Mouse (Mus musculus) embryonic facial prominence, embryonic 14.5 days (tissue): ENCODE results near the gene Otulin. TPM values are rescaled to one million over a fixed set of nuclear protein-coding genes. Genes with fewer than 3 reads are reported as not detected.

Experiments used
- ATAC-seq: fragments of 200-750 bp; cut with Nextera tagmentation; 2 replicates; pipeline ENCODE4 v1.8.0; 2017; ENCODE audit warnings: low read depth, moderate number of reproducible peaks, moderate TSS enrichment
- DNase-seq: peaks from one replicate; pipeline ENCODE4 v3.0.0-alpha.2; 2015; ENCODE audit warnings: low spot score
- H3K27ac ChIP-seq: fragments of 300-500 bp; sonication (generic); replicated peaks from 2 replicates; pipeline ENCODE4 v1.5.1; 2014; ENCODE audit warnings: low read depth, mild to moderate bottlenecking, low read length, moderate library complexity
- H3K27me3 ChIP-seq: fragments of 300-500 bp; sonication (generic); replicated peaks from 2 replicates; pipeline ENCODE4 v1.6.1; 2014; ENCODE audit warnings: low read length; ENCODE audit not compliant: control insufficient read depth, insufficient read depth
- H3K36me3 ChIP-seq: fragments of 300-500 bp; sonication (generic); 2 replicates; pipeline ENCODE4 v1.6.1; 2014; ENCODE audit warnings: low read length, mixed read lengths; ENCODE audit not compliant: control insufficient read depth, insufficient read depth
- H3K4me1 ChIP-seq: fragments of 300-500 bp; sonication (generic); 2 replicates; pipeline ENCODE4 v1.6.1; 2014; ENCODE audit warnings: antibody characterized with exemption, low read length; ENCODE audit not compliant: control insufficient read depth, insufficient read depth
- H3K4me2 ChIP-seq: fragments of 300-500 bp; sonication (generic); 2 replicates; pipeline ENCODE4 v1.6.1; 2014; ENCODE audit warnings: low read depth, mild to moderate bottlenecking, low read length, moderate library complexity, mixed read lengths
- H3K4me3 ChIP-seq: fragments of 300-500 bp; sonication (generic); 2 replicates; pipeline ENCODE4 v1.5.1; 2014; ENCODE audit warnings: low read depth, mild to moderate bottlenecking, low read length
- H3K9ac ChIP-seq: fragments of 300-500 bp; sonication (generic); 2 replicates; pipeline ENCODE4 v1.6.1; 2014; ENCODE audit warnings: low read depth, mild to moderate bottlenecking, low read length, moderate library complexity, mixed read lengths
- H3K9me3 ChIP-seq: fragments of 300-500 bp; sonication (generic); 2 replicates; pipeline ENCODE4 v1.6.1; 2016; ENCODE audit warnings: low read length; ENCODE audit not compliant: control insufficient read depth
- WGBS: fragments of 180-500 bp; shearing (Covaris S2); extraction: QIAGEN DNeasy Blood & Tissue Kit; methylation state at CpG from one replicate; pipeline ENCODE4 v1.1.7; 2014; 5-methylcytosine and 5-hydroxymethylcytosine counted together
- polyA plus RNA-seq: library from polyadenylated mRNA; unstranded; fragments of >200 nt; fragmentation: Nextera tagmentation; extraction: Ambion mirVana; gene quantifications from 2 replicates; pipeline ENCODE4 v1.2.1, GENCODE M21; 2014

The Otulin gene
- polyA plus RNA-seq, 1 experiment from 2014 or later: 39.7 TPM

- Histone ChIP-seq H3K9ac (no peak overlapping the region), H3K36me3 (peaks cover 42% of the 10 kb centered on the region), H3K4me1 (peaks cover 5% of the 10 kb centered on the region; the same call in 1 of the 2 replicates), H3K27me3 (no peaks in the 10 kb centered on the region), H3K4me3 (no peak overlapping the region), H3K27ac (no peak overlapping the region), H3K4me2 (no peak overlapping the region), H3K9me3 (no peaks in the 10 kb centered on the region)
- ATAC-seq (no peak), DNase-seq (no peak)
- 92% methylated on average over 9 of the region's 9 CpGs for WGBS
Observed at GRCm38 (mm10) chr15:27590812-27591211, 39.7 kb downstream of the Otulin start.

- no peak overlapping the region for H3K9ac ChIP-seq
- H3K4me1 ChIP-seq: no peaks in the 10 kb centered on the region
- H3K36me3 ChIP-seq: peaks cover 27% of the 10 kb centered on the region
- DNase-seq: no peak
- H3K9me3 ChIP-seq: no peaks in the 10 kb centered on the region
- no peak overlapping the region for H3K4me3 ChIP-seq
- H3K27ac ChIP-seq: no peak overlapping the region
- no peaks in the 10 kb centered on the region for H3K27me3 ChIP-seq
- 82% methylated on average over 14 of the region's 14 CpGs for WGBS
- no peak overlapping the region for H3K4me2 ChIP-seq
- no peak for ATAC-seq
Observed at GRCm38 (mm10) chr15:27588087-27588826, 42.2 kb downstream of the Otulin start.

GRCm38 (mm10) chr15:27586093-27586480 is 44.4 kb downstream of the Otulin start:
- peaks cover 15% of the 10 kb centered on the region for H3K36me3 ChIP-seq
- H3K9me3 ChIP-seq: no peaks in the 10 kb centered on the region
- no peaks in the 10 kb centered on the region for H3K27me3 ChIP-seq
- no peak overlapping the region for H3K4me3 ChIP-seq
- no peak overlapping the region for H3K4me2 ChIP-seq
- no peak overlapping the region for H3K27ac ChIP-seq
- no peak overlapping the region for H3K9ac ChIP-seq
- DNase-seq (no peak), ATAC-seq (no peak)
- H3K4me1 ChIP-seq: no peaks in the 10 kb centered on the region
- 87% methylated on average over 5 of the region's 5 CpGs for WGBS

- H3K4me2 ChIP-seq: no peak overlapping the region
- ATAC-seq (no peak), DNase-seq (no peak)
- H3K9ac ChIP-seq: no peak overlapping the region
- H3K4me1 ChIP-seq: no peaks in the 10 kb centered on the region
- no peak overlapping the region for H3K27ac ChIP-seq
- H3K36me3 ChIP-seq: peaks cover 9% of the 10 kb centered on the region
- H3K9me3 ChIP-seq: no peaks in the 10 kb centered on the region
- H3K4me3 ChIP-seq: no peak overlapping the region
- 76% methylated on average over 4 of the region's 4 CpGs for WGBS
- H3K27me3 ChIP-seq: no peaks in the 10 kb centered on the region
Observed at GRCm38 (mm10) chr15:27585466-27586092, 44.9 kb downstream of the Otulin start.

- whole genome bisulfite sequencing: 91% methylated on average over 6 of the region's 6 CpGs
- ATAC-seq: no peak
Observed at GRCm38 (mm10) chr15:27583620-27584019, 46.9 kb downstream of the Otulin start.

GRCm38 (mm10) chr15:27583042-27583441 is 47.5 kb downstream of the Otulin start:
- no peaks in the 10 kb centered on the region for H3K27me3 ChIP-seq
- no peak overlapping the region for H3K4me2 ChIP-seq
- WGBS: 81% methylated on average over 4 of the region's 4 CpGs
- ATAC-seq: no peak; the same call in 1 of the 2 replicates
- H3K36me3 ChIP-seq: no peaks in the 10 kb centered on the region
- no peak overlapping the region for H3K9ac ChIP-seq
- peak; percentile 51 for DNase-seq
- no peaks in the 10 kb centered on the region for H3K9me3 ChIP-seq
- no peak overlapping the region for H3K4me3 ChIP-seq
- no peak overlapping the region for H3K27ac ChIP-seq
- no peaks in the 10 kb centered on the region for H3K4me1 ChIP-seq

More at GRCm38 (mm10) chr15:27583620-27584019, 46.9 kb downstream of the Otulin start:
- no peak overlapping the region for H3K9ac ChIP-seq
- H3K9me3 ChIP-seq: no peaks in the 10 kb centered on the region
- no peak overlapping the region for H3K27ac ChIP-seq
- H3K4me1 ChIP-seq: no peaks in the 10 kb centered on the region
- DNase-seq: no peak
- H3K4me2 ChIP-seq: no peak overlapping the region
- no peaks in the 10 kb centered on the region for H3K36me3 ChIP-seq
- H3K27me3 ChIP-seq: no peaks in the 10 kb centered on the region
- no peak overlapping the region for H3K4me3 ChIP-seq

GRCm38 (mm10) chr15:27582428-27582827 is 48.1 kb downstream of the Otulin start:
- Histone ChIP-seq H3K4me2 (no peak overlapping the region), H3K36me3 (no peaks in the 10 kb centered on the region), H3K9ac (no peak overlapping the region), H3K27me3 (no peaks in the 10 kb centered on the region), H3K9me3 (no peaks in the 10 kb centered on the region), H3K4me3 (no peak overlapping the region), H3K27ac (no peak overlapping the region), H3K4me1 (no peaks in the 10 kb centered on the region)
- ATAC-seq (no peak), DNase-seq (no peak)
- WGBS: 89% methylated on average over 3 of the region's 3 CpGs

- Histone ChIP-seq H3K36me3 (no peaks in the 10 kb centered on the region), H3K9ac (no peak overlapping the region), H3K9me3 (no peaks in the 10 kb centered on the region), H3K4me3 (no peak overlapping the region), H3K4me1 (no peaks in the 10 kb centered on the region), H3K27me3 (no peaks in the 10 kb centered on the region), H3K27ac (no peak overlapping the region), H3K4me2 (no peak overlapping the region)
- DNase-seq (no peak), ATAC-seq (peak; percentile 39; the same call in 1 of the 2 replicates)
- WGBS: 41% methylated on average over 3 of the region's 3 CpGs
Observed at GRCm38 (mm10) chr15:27581640-27582039, 48.9 kb downstream of the Otulin start.

- H3K4me3 ChIP-seq: no peak overlapping the region
- 84% methylated on average over 2 of the region's 2 CpGs for WGBS
- H3K4me2 ChIP-seq: no peak overlapping the region
- H3K4me1 ChIP-seq: no peaks in the 10 kb centered on the region
- no peaks in the 10 kb centered on the region for H3K36me3 ChIP-seq
- no peak overlapping the region for H3K9ac ChIP-seq
- H3K9me3 ChIP-seq: no peaks in the 10 kb centered on the region
- no peak for DNase-seq
- no peaks in the 10 kb centered on the region for H3K27me3 ChIP-seq
- no peak for ATAC-seq
- H3K27ac ChIP-seq: no peak overlapping the region
Observed at GRCm38 (mm10) chr15:27580771-27581170, 49.7 kb downstream of the Otulin start.
